Mouse (Mus musculus): ENCODE results near the gene Uap1. TPM values are rescaled to one million over a fixed set of nuclear protein-coding genes. Genes with fewer than 3 reads are reported as not detected.

Uap1 gene
- polyA plus RNA-seq, 1 experiment from 2014 or later: 72.9 TPM

- Histone ChIP-seq H3K4me2 (ENCODE audit: low read depth, low read length) (no peak overlapping the region), H3K4me1 (ENCODE audit: control insufficient read depth, insufficient read depth, low read length) (peaks cover 7% of the 10 kb centered on the region), H3K27ac (replicated peaks; ENCODE audit: low read depth, low read length) (no peak overlapping the region), H3K36me3 (ENCODE audit: control insufficient read depth, insufficient read depth, low read length) (no peaks in the 10 kb centered on the region), H3K4me3 (ENCODE audit: low read depth, low read length) (no peak overlapping the region), H3K27me3 (replicated peaks; ENCODE audit: control insufficient read depth, insufficient read depth, low read length) (no peaks in the 10 kb centered on the region), H3K9me3 (ENCODE audit: control insufficient read depth, low read length) (no peaks in the 10 kb centered on the region), H3K9ac (ENCODE audit: low read depth, low read length) (no peak overlapping the region)
- no peak for DNase-seq (ENCODE audit: low spot score)
- WGBS: 84% methylated on average over 8 of the region's 8 CpGs
- no peak for ATAC-seq (ENCODE audit: low read depth)
Observed at GRCm38 (mm10) chr1:170176661-170177239, 2.0 kb upstream of the Uap1 start.

DNA sequence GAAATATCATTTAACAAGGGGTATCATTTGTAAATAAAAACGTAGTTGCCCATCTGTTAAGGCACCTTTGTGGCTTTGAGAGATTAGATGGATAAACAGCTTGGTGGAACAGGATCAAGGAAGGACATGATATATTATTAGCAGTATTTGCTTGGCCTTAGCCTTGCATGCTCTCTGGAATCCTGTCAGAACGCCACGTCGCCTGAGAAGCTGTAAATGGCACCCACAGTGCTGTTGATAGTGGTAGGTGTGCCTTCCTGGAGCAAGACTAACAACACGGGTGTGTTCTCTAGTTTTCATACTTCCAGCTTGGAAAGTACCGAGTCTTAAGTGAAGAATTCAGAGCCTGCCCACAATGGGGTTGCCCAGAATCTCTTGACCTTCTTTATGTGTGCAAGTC lies 1.1 kb upstream of the Uap1 start:
- WGBS: 55% methylated on average over 6 of the region's 6 CpGs

DNA sequence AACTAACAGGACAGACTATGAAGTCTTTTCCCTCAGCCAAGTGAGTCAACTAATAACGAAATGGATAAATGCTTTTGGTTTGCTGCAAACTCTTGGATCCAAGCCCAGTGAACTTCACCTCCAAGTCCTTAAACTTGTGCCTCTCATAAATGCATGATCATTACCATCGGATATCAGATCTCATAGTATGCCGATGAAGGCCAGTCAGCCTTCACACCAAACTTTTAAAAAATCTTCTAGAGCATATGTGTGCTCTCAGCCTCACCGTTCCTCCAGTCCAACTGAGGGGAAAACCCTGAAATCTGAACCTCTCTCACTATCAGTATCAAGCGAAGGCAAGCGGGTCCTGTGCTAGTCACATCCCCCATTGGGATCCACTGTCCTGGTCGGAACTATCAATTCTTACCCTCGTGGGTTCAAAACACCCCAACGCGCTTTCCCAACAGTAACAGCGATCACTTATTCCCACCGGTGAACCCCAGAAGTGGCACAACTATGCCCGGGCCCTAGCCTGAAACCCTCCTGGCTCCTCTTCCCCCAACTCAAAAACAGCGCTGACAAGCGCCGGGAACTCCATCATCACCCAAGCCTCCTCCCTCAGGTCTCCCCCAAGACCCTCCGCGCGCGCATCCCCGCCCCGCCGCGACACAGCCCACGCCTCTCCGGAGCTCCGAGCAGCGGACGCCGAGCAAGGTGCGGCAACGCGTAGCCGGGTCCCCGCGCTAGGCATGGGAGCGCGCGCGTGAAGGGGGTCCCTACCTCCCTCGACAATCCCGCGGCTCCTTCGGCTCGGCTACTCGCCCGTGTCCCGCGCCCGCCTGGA lies 555 bp downstream of the Uap1 start:
- H3K4me2 ChIP-seq (ENCODE audit: low read depth, low read length): peak overlapping the region; percentile 86
- peak overlapping the region; percentile 79 for H3K9ac ChIP-seq (ENCODE audit: low read depth, low read length)
- H3K36me3 ChIP-seq (ENCODE audit: control insufficient read depth, insufficient read depth, low read length): no peaks in the 10 kb centered on the region
- DNase-seq (ENCODE audit: low spot score): peak; percentile 55
- H3K4me3 ChIP-seq (ENCODE audit: low read depth, low read length): peak overlapping the region; percentile 86
- peak overlapping the region; percentile 91 for H3K27ac ChIP-seq (replicated peaks; ENCODE audit: low read depth, low read length)
- H3K4me1 ChIP-seq (ENCODE audit: control insufficient read depth, insufficient read depth, low read length): peaks cover 7% of the 10 kb centered on the region
- ATAC-seq (ENCODE audit: low read depth): peak; percentile 81
- H3K9me3 ChIP-seq (ENCODE audit: control insufficient read depth, low read length): no peaks in the 10 kb centered on the region
- under 1% methylated on average over 47 of the region's 50 CpGs for WGBS
- no peaks in the 10 kb centered on the region for H3K27me3 ChIP-seq (replicated peaks; ENCODE audit: control insufficient read depth, insufficient read depth, low read length)

More for the DNA sequence above, 1.1 kb upstream of the Uap1 start:
- no peaks in the 10 kb centered on the region for H3K27me3 ChIP-seq (replicated peaks; ENCODE audit: control insufficient read depth, insufficient read depth, low read length)
- no peak overlapping the region for H3K9ac ChIP-seq (ENCODE audit: low read depth, low read length)
- H3K27ac ChIP-seq (replicated peaks; ENCODE audit: low read depth, low read length): peak overlapping the region; percentile 91; the same call in 1 of the 2 replicates
- no peaks in the 10 kb centered on the region for H3K36me3 ChIP-seq (ENCODE audit: control insufficient read depth, insufficient read depth, low read length)
- no peaks in the 10 kb centered on the region for H3K9me3 ChIP-seq (ENCODE audit: control insufficient read depth, low read length)
- H3K4me2 ChIP-seq (ENCODE audit: low read depth, low read length): peak overlapping the region; percentile 86
- DNase-seq (ENCODE audit: low spot score): no peak
- H3K4me1 ChIP-seq (ENCODE audit: control insufficient read depth, insufficient read depth, low read length): peaks cover 7% of the 10 kb centered on the region
- H3K4me3 ChIP-seq (ENCODE audit: low read depth, low read length): peak overlapping the region; percentile 86; the same call in 1 of the 2 replicates
- ATAC-seq (ENCODE audit: low read depth): no peak

DNA sequence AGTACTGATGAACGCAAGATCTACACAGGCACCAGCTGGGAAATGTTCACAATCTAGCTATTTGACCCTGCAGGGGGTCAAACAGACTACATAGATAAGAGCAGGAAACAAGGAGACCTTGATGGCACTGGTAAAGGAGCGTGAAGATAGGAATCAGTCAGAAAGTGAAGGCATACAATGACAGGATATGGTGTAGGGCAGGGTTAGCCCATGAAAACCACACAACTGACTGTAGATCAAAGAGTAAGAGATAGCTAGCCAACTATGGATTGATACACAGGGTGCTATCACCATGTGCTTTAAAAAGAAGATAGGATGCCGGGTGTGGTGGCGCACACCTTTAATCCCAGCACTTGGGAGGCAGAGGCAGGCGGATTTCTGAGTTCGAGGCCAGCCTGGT lies 7.0 kb downstream of the Uap1 start:
- no peaks in the 10 kb centered on the region for H3K27me3 ChIP-seq (replicated peaks; ENCODE audit: control insufficient read depth, insufficient read depth, low read length)
- ATAC-seq (ENCODE audit: low read depth) (no peak), DNase-seq (ENCODE audit: low spot score) (no peak)
- 88% methylated on average over 6 of the region's 6 CpGs for WGBS
- peaks cover under 1% of the 10 kb centered on the region; the same call in 1 of the 2 replicates for H3K4me1 ChIP-seq (ENCODE audit: control insufficient read depth, insufficient read depth, low read length)
- no peak overlapping the region for H3K4me2 ChIP-seq (ENCODE audit: low read depth, low read length)
- H3K27ac ChIP-seq (replicated peaks; ENCODE audit: low read depth, low read length): no peak overlapping the region
- H3K9ac ChIP-seq (ENCODE audit: low read depth, low read length): no peak overlapping the region
- H3K9me3 ChIP-seq (ENCODE audit: control insufficient read depth, low read length): no peaks in the 10 kb centered on the region
- H3K4me3 ChIP-seq (ENCODE audit: low read depth, low read length): no peak overlapping the region
- peaks cover 23% of the 10 kb centered on the region for H3K36me3 ChIP-seq (ENCODE audit: control insufficient read depth, insufficient read depth, low read length)

- WGBS: 88% methylated on average over 3 of the region's 3 CpGs
- Histone ChIP-seq H3K27me3 (replicated peaks; ENCODE audit: control insufficient read depth, insufficient read depth, low read length) (no peaks in the 10 kb centered on the region), H3K9ac (ENCODE audit: low read depth, low read length) (no peak overlapping the region), H3K4me3 (ENCODE audit: low read depth, low read length) (no peak overlapping the region), H3K9me3 (ENCODE audit: control insufficient read depth, low read length) (no peaks in the 10 kb centered on the region), H3K36me3 (ENCODE audit: control insufficient read depth, insufficient read depth, low read length) (peaks cover 33% of the 10 kb centered on the region), H3K4me2 (ENCODE audit: low read depth, low read length) (no peak overlapping the region), H3K27ac (replicated peaks; ENCODE audit: low read depth, low read length) (no peak overlapping the region), H3K4me1 (ENCODE audit: control insufficient read depth, insufficient read depth, low read length) (no peaks in the 10 kb centered on the region)
- no peak for ATAC-seq (ENCODE audit: low read depth)
- DNase-seq (ENCODE audit: low spot score): no peak
Observed at GRCm38 (mm10) chr1:170164913-170165312, 9.8 kb downstream of the Uap1 start.

GRCm38 (mm10) chr1:170164053-170164614 lies 10.6 kb downstream of the Uap1 start:
- H3K9ac ChIP-seq (ENCODE audit: low read depth, low read length): no peak overlapping the region
- no peaks in the 10 kb centered on the region for H3K4me1 ChIP-seq (ENCODE audit: control insufficient read depth, insufficient read depth, low read length)
- 86% methylated on average over 2 of the region's 2 CpGs for WGBS
- DNase-seq (ENCODE audit: low spot score) (no peak), ATAC-seq (ENCODE audit: low read depth) (no peak)
- no peak overlapping the region for H3K4me3 ChIP-seq (ENCODE audit: low read depth, low read length)
- no peak overlapping the region for H3K27ac ChIP-seq (replicated peaks; ENCODE audit: low read depth, low read length)
- H3K27me3 ChIP-seq (replicated peaks; ENCODE audit: control insufficient read depth, insufficient read depth, low read length): no peaks in the 10 kb centered on the region
- H3K4me2 ChIP-seq (ENCODE audit: low read depth, low read length): no peak overlapping the region
- H3K9me3 ChIP-seq (ENCODE audit: control insufficient read depth, low read length): no peaks in the 10 kb centered on the region
- peaks cover 38% of the 10 kb centered on the region for H3K36me3 ChIP-seq (ENCODE audit: control insufficient read depth, insufficient read depth, low read length)

DNA sequence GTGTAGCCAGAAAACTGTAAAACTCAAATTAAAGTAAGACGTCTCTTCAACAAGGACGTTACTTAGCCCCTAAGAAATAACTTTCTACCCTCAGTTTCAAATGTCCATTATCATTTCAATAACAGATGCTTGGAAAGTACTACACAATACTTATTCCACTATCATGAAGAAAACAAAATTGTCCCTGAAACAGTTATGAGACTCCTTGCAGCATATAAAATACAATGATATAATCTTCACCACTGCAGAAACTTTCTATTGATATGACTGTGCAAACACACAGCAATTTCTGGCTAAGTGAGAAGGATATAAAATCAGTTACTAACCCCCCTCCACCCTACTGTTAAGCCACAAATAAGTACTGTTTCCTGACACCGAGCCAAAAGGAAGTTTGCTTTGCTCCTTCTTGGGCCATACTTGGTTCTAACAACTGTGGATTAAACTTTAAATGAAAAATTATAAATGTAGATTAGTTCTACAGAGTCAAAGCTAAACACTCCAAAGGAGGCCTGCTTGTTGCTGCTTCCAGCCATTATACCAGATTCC lies 11.3 kb downstream of the Uap1 start:
- Histone ChIP-seq H3K9ac (ENCODE audit: low read depth, low read length) (no peak overlapping the region), H3K4me3 (ENCODE audit: low read depth, low read length) (no peak overlapping the region), H3K27me3 (replicated peaks; ENCODE audit: control insufficient read depth, insufficient read depth, low read length) (no peaks in the 10 kb centered on the region), H3K36me3 (ENCODE audit: control insufficient read depth, insufficient read depth, low read length) (peaks cover 45% of the 10 kb centered on the region), H3K4me2 (ENCODE audit: low read depth, low read length) (no peak overlapping the region), H3K4me1 (ENCODE audit: control insufficient read depth, insufficient read depth, low read length) (no peaks in the 10 kb centered on the region), H3K9me3 (ENCODE audit: control insufficient read depth, low read length) (no peaks in the 10 kb centered on the region), H3K27ac (replicated peaks; ENCODE audit: low read depth, low read length) (no peak overlapping the region)
- 89% methylated on average over 3 of the region's 3 CpGs for WGBS
- DNase-seq (ENCODE audit: low spot score) (no peak), ATAC-seq (ENCODE audit: low read depth) (no peak)

DNA sequence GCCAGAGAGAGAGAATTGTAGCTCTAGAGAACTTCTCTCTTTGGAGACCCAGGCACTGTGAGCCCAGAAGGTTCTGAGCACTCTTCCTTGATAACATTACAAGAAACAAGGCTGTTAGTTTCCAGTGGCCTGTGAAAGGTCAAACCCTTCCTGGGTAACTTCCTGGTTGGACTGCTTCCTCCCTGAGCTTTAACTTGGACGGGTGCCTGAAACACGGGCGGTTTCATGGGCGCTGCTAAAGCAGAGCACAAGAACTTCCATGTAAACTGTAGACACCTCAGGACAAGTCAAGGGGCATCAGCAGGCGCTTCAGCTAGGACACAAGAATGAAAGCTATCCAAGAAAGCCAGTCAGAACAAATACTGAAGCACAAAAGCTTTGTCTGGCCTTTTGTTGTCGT lies 12.9 kb downstream of the Uap1 start:
- no peaks in the 10 kb centered on the region for H3K9me3 ChIP-seq (ENCODE audit: control insufficient read depth, low read length)
- no peaks in the 10 kb centered on the region for H3K27me3 ChIP-seq (replicated peaks; ENCODE audit: control insufficient read depth, insufficient read depth, low read length)
- H3K36me3 ChIP-seq (ENCODE audit: control insufficient read depth, insufficient read depth, low read length): peaks cover 55% of the 10 kb centered on the region
- H3K4me2 ChIP-seq (ENCODE audit: low read depth, low read length): no peak overlapping the region
- ATAC-seq (ENCODE audit: low read depth): no peak
- no peak overlapping the region for H3K27ac ChIP-seq (replicated peaks; ENCODE audit: low read depth, low read length)
- WGBS: 84% methylated on average over 6 of the region's 6 CpGs
- no peak overlapping the region for H3K9ac ChIP-seq (ENCODE audit: low read depth, low read length)
- H3K4me1 ChIP-seq (ENCODE audit: control insufficient read depth, insufficient read depth, low read length): no peaks in the 10 kb centered on the region
- no peak overlapping the region for H3K4me3 ChIP-seq (ENCODE audit: low read depth, low read length)
- DNase-seq (ENCODE audit: low spot score): no peak

Measured in embryonic facial prominence, embryonic 14.5 days (tissue).